Mouse (Mus musculus): ENCODE results near the gene C330021F23Rik.

GRCm38 (mm10) chr8:3574546-3574945 lies 6.8 kb downstream of the C330021F23Rik start:
- TF ChIP-seq CTCF (IDR thresholded peaks at IDR 0.05; ENCODE audit: insufficient read depth, low read length) (no peak), POLR2A (IDR thresholded peaks at IDR 0.05; ENCODE audit: borderline replicate concordance, extremely low read depth, low read depth, low read length) (no peak)

Data from lung, adult 2 months (tissue).